Mouse (Mus musculus) brain, embryonic 14.5 days (tissue): Measurements from ENCODE around the gene Tbc1d22b. TPM values are rescaled to one million over a fixed set of nuclear protein-coding genes. Genes with fewer than 3 reads are reported as not detected.
A peak's percentile ranks its signal among the peaks of the same experiment; 100 is the strongest.

Experiments used
- DNase-seq: peaks from one replicate; pipeline ENCODE4 v3.0.0-alpha.2; 2011; ENCODE audit warnings: low read depth
- CTCF ChIP-seq: fragments of 200-500 bp; IDR thresholded peaks from 2 replicates; pipeline ENCODE4 v1.5.1; 2012; ENCODE audit warnings: inconsistent platforms, mild to moderate bottlenecking, moderate library complexity, borderline replicate concordance; ENCODE audit not compliant: insufficient read depth, insufficient read length; ENCODE audit errors: extremely low read depth
- POLR2A ChIP-seq: fragments of 200-500 bp; IDR thresholded peaks from 2 replicates; pipeline ENCODE4 v1.6.1; 2012; ENCODE audit warnings: mild to moderate bottlenecking, inconsistent platforms, borderline replicate concordance; ENCODE audit not compliant: poor library complexity, insufficient read depth, insufficient read length, severe bottlenecking; ENCODE audit errors: extremely low read depth
- polyA plus RNA-seq: library from polyadenylated mRNA; depleted of rRNA; stranded (reverse); fragments of >200 nt; gene quantifications from 2 replicates; pipeline ENCODE4 v1.2.3, GENCODE M21; 2012

Tbc1d22b gene
- polyA plus RNA-seq, 1 experiment, result 40.6 TPM

DNA sequence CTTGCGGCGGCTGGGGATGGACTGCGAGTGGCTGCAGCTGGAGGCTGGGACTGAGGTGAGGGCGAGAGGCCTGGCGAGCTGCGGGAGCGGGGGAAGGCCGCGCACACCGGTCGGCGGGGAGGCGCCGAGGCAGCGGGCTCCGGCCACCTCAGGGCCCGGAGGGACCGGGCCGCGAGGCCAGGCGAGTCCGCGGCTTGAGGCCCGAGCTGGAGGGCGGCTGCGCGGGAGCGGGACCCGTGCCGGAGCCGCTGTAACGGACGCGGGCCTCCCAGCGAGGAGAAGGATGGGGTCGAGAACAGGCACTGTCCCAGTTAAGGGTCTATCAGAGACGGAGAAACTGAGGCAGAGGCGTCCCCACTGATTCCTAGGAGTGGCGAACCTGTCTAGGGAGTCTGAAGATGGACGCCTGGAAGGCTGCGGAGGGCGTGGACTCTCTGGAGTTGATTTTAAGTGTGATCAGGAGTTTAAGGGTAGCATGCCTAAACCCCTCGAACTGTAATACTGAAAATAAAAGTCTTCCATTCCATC lies 65.5 kb downstream of the Tbc1d22b start:
- TF ChIP-seq CTCF (no peak), POLR2A (no peak)
- peak; percentile 29 for DNase-seq

DNA sequence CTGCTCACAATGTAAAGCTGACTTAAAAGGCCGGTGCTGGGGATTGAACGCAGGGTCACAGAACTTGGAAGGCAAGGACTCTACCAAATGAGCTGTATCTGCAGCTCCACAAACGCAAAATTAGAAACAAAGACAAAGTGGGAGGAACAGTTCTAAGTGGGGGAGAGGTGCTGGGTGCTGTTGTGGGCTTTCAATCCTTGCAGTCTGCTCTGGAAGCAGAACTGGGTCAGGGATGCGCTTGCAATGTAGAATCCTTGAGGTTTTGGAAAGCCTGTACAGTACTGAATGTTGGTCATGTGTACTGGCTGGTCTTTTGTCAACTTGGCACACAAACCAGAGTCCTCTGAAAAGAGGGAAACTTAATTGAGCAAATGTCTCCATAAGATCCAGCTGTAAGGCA lies 66.0 kb downstream of the Tbc1d22b start:
- DNase-seq, result peak; percentile 66
- TF ChIP-seq POLR2A (no peak), CTCF (no peak)

DNA sequence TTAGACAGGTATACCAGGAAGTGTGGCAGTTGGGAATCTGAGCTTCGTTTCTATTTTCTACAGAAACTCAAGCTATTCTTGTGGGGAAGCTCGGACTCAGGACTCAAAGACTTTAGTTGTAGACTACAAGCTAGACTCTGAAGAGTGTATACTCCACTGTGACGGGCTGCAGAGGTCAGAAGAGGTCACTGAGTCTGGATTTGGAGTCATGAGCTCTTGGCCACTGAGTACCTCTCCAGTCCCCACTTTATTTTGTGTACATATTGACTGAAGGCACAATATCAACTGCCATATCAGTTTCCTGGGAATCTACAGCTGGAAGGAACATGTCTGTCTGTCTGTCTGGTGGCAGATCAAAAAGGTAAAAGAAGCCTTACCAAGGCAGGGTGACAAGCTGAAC lies 69.6 kb downstream of the Tbc1d22b start:
- TF ChIP-seq POLR2A, result no peak
- no peak for TF ChIP-seq CTCF
- DNase-seq, result no peak

DNA sequence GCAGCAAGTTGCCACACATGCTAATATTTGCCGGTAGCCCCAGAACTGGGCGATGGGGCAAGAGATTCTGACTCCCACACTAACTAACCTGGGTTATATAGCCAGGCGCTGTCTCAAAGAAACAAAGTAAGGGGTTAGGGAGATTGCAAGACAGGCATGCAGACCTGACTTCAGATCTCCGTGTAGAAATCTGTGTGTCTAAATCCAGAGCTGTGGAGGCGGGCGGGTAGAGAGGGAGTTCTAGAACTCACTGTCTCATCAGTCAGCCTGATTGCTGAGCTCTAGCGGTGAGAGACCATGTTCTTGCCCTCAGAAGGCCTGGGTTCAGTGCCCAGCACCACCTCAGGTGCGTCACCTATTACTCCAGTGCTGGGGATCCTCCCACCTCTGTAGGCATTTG lies 73.9 kb downstream of the Tbc1d22b start:
- no peak for DNase-seq
- TF ChIP-seq POLR2A (no peak), CTCF (no peak)

DNA sequence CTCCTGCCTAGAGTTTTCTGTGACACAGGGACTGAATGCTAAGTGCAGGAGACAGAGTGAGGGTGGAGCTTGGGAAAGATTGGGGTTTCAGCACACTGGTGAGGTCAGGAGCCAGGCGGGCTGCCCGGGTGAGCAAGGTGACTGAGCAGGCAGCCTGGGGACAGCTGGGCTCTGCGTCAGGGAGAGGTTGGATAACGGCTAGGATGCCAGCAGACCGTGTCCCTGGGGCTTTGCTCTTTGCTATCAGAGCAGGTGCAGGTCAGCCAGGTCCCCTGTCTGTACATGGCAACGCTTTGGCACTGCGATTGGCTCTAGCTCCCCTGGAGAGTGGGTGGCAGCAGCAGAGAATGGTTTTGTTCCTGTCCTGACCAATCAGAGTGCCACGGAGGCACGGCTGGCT lies 77.7 kb downstream of the Tbc1d22b start:
- no peak for DNase-seq
- TF ChIP-seq POLR2A, result no peak
- no peak for TF ChIP-seq CTCF

DNA sequence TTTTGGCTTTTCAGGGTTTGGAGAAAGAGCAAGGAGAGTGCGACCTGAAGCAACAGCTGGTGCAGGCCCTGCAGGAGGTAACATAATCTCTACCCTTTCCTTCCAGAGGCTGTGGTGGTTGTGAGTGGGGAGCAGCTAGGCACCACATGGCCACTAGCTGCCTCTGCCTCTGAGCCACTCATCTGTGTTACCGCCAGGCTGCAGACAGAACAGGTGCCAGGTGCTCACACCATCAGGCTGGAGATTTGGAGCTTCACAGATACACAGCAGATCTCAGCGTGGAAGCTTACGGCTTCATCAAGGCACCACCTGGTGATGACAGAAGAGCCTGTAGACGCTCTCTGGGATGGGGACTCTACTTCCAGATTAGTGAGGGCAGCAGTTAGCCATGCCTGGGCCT lies 79.4 kb downstream of the Tbc1d22b start:
- TF ChIP-seq POLR2A (no peak), CTCF (no peak)
- DNase-seq, result no peak

DNA sequence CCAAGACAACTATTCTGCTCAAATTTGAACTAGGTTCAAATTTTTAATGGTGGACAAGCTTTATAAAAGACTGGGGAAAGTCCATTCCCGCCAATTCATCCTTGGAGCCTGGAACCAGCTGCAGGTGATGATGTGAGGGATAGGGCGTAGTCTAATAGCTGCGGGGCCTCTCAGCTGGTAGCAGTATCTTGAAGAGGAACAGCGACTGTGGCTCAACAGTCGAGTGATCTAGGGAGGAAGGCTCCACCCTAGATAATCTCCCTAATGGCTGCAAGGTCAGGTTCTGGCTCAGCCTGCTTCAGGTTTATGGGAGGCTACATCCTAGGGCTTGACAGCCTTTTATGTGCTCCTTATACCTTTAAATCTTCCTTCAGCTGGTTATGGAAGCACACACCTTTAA lies 80.0 kb downstream of the Tbc1d22b start:
- TF ChIP-seq CTCF (no peak), POLR2A (no peak)
- DNase-seq, result no peak

DNA sequence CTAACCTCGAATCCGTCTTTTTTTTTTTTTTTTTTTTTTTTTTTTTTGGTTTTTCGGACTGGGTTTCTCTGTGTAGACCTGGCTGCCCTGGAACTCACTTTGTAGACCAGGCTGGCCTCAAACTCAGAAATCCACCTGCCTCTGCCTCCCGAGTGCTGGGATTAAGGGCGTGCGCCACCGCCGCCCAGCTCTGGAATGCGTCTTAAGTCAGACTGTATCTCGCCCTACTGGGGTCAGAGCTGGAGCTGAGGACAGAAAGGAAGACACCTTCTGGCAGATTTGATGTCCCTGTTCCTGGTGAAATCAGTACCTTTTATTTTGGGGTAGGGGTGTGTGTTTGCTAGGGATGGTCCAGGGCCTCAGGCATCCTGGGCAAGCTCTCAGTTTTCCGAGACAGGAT lies 82.7 kb downstream of the Tbc1d22b start:
- no peak for TF ChIP-seq POLR2A
- TF ChIP-seq CTCF, result no peak
- DNase-seq, result no peak

DNA sequence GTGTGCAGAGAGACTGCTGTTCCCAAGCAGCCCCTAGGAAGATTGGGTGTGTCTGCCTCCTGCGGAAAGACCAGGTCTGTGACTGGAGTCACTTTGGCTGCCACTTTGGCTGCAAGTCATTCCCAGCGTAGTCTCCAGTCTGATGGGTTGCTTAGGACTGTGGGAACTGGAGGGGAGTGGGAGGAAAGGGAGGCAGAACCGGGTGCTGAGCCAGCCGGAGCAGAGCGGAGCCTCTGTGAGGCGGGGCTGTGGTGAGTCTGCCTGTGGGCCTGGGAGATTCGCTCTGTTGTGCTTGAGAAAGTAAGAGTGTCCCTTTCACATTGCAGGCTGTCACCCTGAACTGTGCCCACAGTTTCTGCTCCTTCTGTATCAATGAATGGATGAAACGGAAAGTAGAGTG lies 85.9 kb downstream of the Tbc1d22b start:
- TF ChIP-seq POLR2A (no peak), CTCF (no peak)
- no peak for DNase-seq

DNA sequence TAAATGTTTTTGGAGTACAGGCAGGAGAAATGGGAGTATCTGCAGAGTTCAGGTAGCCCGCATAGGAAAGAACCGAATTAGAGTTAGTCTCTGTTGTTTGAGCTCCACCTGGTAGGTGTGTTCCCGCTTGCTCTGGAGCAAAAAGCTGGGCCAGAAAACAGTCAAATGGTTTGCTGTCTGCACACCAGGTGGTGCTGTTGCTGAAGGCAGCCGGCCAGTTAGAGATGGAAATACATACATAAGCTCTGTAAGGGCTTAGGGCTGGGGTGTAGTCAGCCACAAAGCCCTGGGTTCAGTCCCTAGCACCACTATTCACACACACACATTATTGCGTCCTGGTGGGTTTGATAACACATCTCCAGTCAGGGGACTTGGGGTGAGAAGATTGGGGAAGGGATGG lies 86.5 kb downstream of the Tbc1d22b start:
- TF ChIP-seq POLR2A, result no peak
- TF ChIP-seq CTCF, result peak; percentile 66
- peak; percentile 68 for DNase-seq

DNA sequence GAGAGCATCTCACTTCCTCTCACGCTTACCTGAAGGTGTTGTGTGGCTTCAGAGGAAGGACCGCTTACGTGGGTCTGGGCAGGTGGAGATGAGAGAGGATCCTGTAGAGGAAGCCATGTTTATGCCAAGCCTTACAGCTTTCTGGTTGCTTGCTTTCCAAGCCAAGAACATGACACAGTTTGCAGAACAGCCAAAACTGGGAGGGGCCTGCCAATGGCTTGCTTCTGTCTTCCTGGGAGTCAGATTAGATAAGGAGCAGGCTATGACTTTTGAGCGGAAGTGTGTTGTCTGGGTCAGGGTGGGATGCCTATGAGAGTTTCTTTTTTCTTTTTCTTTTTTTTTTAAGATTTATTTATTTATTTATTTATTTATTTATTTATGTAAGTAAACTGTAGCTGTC lies 87.8 kb downstream of the Tbc1d22b start:
- DNase-seq, result peak; percentile 61
- no peak for TF ChIP-seq CTCF
- TF ChIP-seq POLR2A, result no peak

DNA sequence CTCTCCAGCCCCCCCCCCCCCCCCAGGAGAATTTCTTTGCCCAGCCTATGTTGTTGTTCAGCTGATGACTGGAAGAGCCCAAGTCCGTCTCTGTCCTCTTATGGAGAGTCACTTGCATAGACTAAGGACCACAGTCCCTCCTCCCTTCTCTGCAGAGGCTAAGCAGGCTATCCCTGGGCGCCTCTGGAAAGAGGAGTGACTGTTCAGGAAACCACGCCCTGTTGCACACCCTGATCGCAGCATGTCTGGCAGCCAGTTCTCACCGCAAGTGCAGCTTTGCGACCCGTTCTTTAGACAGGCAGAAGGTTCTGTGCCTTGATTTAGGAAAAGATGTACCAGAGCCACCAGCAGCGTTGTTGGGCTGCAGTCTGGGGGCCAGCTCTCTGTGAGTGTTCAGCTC lies 88.3 kb downstream of the Tbc1d22b start:
- TF ChIP-seq CTCF (no peak), POLR2A (no peak)
- no peak for DNase-seq
